Mouse (Mus musculus): ENCODE data around the gene Hipk1. TPM values are rescaled to one million over a fixed set of nuclear protein-coding genes. Genes with fewer than 3 reads are reported as not detected.

The Hipk1 gene
- polyA plus RNA-seq, 1 experiment from 2014 or later, result 16.4 TPM

DNA sequence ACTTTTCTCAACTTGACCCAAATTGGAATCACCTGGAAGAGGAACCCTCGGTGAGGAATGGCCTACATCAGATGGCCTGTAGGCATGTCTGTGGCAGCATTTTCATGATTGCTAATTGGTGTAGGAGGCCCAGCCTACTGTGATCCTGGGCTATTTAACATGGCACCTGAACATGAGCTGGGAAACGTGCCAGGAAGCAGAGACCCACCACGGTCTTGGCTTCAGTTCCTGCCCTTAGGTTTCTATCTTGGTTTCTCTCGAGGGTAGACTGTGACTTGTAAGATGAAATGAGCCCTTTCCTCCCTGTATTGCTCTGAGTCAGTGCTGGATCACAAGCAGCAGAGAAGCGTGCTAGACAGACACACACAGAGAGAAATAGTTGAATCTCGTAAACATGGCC is 86.7 kb downstream of the Hipk1 start:
- 60% methylated on average over 6 of the region's 6 CpGs for WGBS (ENCODE audit: insufficient replicate concordance)
- H3K4me2 ChIP-seq (ENCODE audit: low read depth, low read length), result no peak overlapping the region
- no peak overlapping the region for H3K27ac ChIP-seq (ENCODE audit: low read length)
- no peaks in the 10 kb centered on the region for H3K4me1 ChIP-seq (ENCODE audit: control insufficient read depth, low read depth, low read length)
- ATAC-seq (ENCODE audit: low read depth), result no peak
- no peak overlapping the region for H3K4me3 ChIP-seq (ENCODE audit: low read depth, low read length)
- no peaks in the 10 kb centered on the region for H3K9me3 ChIP-seq (replicated peaks; ENCODE audit: control insufficient read depth, low read length)
- H3K36me3 ChIP-seq (ENCODE audit: control insufficient read depth, insufficient read depth), result no peaks in the 10 kb centered on the region
- H3K9ac ChIP-seq (ENCODE audit: low read depth, low read length), result no peak overlapping the region
- no peaks in the 10 kb centered on the region for H3K27me3 ChIP-seq (ENCODE audit: control insufficient read depth, insufficient read depth, low read depth, low read length)

DNA sequence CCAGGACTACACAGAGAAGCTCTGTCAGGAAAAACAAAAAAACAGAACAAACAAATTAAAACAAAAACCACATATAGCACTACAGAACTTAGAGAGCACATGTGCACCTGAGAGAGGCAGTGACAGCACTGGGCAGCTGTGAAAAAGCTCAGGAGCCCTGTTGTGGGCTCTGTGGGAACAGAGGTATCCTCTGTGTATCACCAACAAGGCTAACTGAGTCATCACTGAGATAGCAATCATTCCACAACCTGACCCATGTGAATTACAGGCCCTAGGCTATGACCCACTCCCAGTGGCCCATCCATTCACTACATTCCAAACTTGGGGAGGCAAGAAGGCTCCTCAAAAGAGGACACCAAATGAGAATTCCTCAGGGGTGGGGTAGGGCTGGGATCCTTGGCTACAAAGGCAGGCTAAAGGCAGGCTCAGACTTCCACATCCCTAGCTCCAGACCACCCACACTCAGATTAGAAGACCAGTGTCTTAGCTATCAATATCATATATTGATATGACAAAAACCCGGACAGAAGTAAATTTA is 94.9 kb downstream of the Hipk1 start:
- no peaks in the 10 kb centered on the region for H3K9me3 ChIP-seq (replicated peaks; ENCODE audit: control insufficient read depth, low read length)
- no peaks in the 10 kb centered on the region for H3K27me3 ChIP-seq (ENCODE audit: control insufficient read depth, insufficient read depth, low read depth, low read length)
- H3K27ac ChIP-seq (ENCODE audit: low read length), result no peak overlapping the region
- ATAC-seq (ENCODE audit: low read depth), result no peak
- no peaks in the 10 kb centered on the region for H3K36me3 ChIP-seq (ENCODE audit: control insufficient read depth, insufficient read depth)
- 63% methylated on average over 1 of the region's 1 CpGs for whole genome bisulfite sequencing (ENCODE audit: insufficient replicate concordance)
- H3K4me3 ChIP-seq (ENCODE audit: low read depth, low read length), result no peak overlapping the region
- no peaks in the 10 kb centered on the region for H3K4me1 ChIP-seq (ENCODE audit: control insufficient read depth, low read depth, low read length)
- H3K4me2 ChIP-seq (ENCODE audit: low read depth, low read length), result no peak overlapping the region
- no peak overlapping the region for H3K9ac ChIP-seq (ENCODE audit: low read depth, low read length)

DNA sequence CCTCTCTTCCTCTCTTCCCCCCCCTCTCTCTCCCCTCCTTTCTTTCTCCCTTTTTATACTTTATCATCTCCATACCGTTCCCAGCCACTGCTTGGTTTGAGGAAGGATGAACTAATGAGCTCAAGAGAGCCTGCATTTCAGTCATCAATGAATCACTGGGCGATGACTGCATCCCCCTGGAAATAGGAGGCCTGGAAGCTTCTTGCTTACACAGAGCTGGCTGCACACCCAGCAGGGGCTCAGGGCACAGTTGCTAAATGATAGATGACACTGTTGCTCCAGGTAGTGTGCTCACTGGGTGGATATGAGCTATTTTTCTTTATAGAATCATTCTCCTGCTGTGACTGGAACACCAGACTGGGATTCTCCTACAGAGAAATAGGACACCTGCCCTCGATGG is 95.8 kb downstream of the Hipk1 start:
- Histone ChIP-seq H3K4me3 (ENCODE audit: low read depth, low read length) (no peak overlapping the region), H3K4me1 (ENCODE audit: control insufficient read depth, low read depth, low read length) (no peaks in the 10 kb centered on the region), H3K4me2 (ENCODE audit: low read depth, low read length) (no peak overlapping the region), H3K9ac (ENCODE audit: low read depth, low read length) (no peak overlapping the region), H3K9me3 (replicated peaks; ENCODE audit: control insufficient read depth, low read length) (no peaks in the 10 kb centered on the region), H3K27me3 (ENCODE audit: control insufficient read depth, insufficient read depth, low read depth, low read length) (no peaks in the 10 kb centered on the region), H3K36me3 (ENCODE audit: control insufficient read depth, insufficient read depth) (no peaks in the 10 kb centered on the region), H3K27ac (ENCODE audit: low read length) (no peak overlapping the region)
- 46% methylated on average over 3 of the region's 3 CpGs for WGBS (ENCODE audit: insufficient replicate concordance)
- ATAC-seq (ENCODE audit: low read depth), result no peak

DNA sequence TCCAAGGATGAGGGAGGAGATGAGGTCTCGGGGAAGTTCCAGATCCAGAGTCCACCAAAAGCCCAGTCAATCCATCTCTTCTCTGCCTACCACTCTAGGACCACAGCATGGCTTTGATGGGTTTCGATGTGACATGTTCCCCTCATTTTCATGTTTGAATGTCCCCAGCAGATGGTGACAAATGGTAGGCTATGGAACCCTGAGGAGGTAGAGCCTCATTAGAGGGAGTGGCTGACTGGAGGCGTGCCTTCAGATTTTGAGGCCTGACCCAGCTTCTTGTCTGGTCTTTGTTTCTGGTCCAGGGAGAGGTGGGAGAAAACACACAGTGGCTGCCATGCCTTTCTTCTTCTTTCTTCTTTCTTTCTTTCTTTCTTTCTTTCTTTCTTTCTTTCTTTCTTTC is 100.9 kb downstream of the Hipk1 start:
- no peaks in the 10 kb centered on the region for H3K4me1 ChIP-seq (ENCODE audit: control insufficient read depth, low read depth, low read length)
- no peaks in the 10 kb centered on the region for H3K27me3 ChIP-seq (ENCODE audit: control insufficient read depth, insufficient read depth, low read depth, low read length)
- H3K9me3 ChIP-seq (replicated peaks; ENCODE audit: control insufficient read depth, low read length), result no peaks in the 10 kb centered on the region
- no peak overlapping the region for H3K4me2 ChIP-seq (ENCODE audit: low read depth, low read length)
- 57% methylated on average over 3 of the region's 3 CpGs for WGBS (ENCODE audit: insufficient replicate concordance)
- H3K4me3 ChIP-seq (ENCODE audit: low read depth, low read length), result no peak overlapping the region
- no peak for ATAC-seq (ENCODE audit: low read depth)
- no peaks in the 10 kb centered on the region for H3K36me3 ChIP-seq (ENCODE audit: control insufficient read depth, insufficient read depth)
- no peak overlapping the region for H3K27ac ChIP-seq (ENCODE audit: low read length)
- no peak overlapping the region for H3K9ac ChIP-seq (ENCODE audit: low read depth, low read length)

Other genes starting within 250 kb of the Hipk1 start
- gene Syt6, start 216.3 kb downstream of the Hipk1 start, polyA plus RNA-seq (2015; fragmentation: Nextera tagmentation; extraction: Ambion mirVana), result 0.02 TPM in 1 of 2 replicates, not detected in the other
- 0.18 and 0.19 TPM in 2 replicates for gene Atg4a-ps, start 145.5 kb downstream of the Hipk1 start, polyA plus RNA-seq (2015; fragmentation: Nextera tagmentation; extraction: Ambion mirVana)
- 1.8 and 2.0 TPM in 2 replicates for gene Olfml3, start 53.6 kb downstream of the Hipk1 start, polyA plus RNA-seq (2015; fragmentation: Nextera tagmentation; extraction: Ambion mirVana)
- not detected in 2 replicates for gene Gm10964, start 52.2 kb downstream of the Hipk1 start, polyA plus RNA-seq (2015; fragmentation: Nextera tagmentation; extraction: Ambion mirVana)
- 24.1 and 28.5 TPM in 2 replicates for gene Dclre1b, start 17.9 kb upstream of the Hipk1 start, polyA plus RNA-seq (2015; fragmentation: Nextera tagmentation; extraction: Ambion mirVana)
- 15.2 and 15.9 TPM in 2 replicates for gene Ap4b1, start 18.0 kb upstream of the Hipk1 start, polyA plus RNA-seq (2015; fragmentation: Nextera tagmentation; extraction: Ambion mirVana)
- 0.70 and 1.1 TPM in 2 replicates for gene Gm43064, start 18.0 kb upstream of the Hipk1 start, polyA plus RNA-seq (2015; fragmentation: Nextera tagmentation; extraction: Ambion mirVana)
- gene Bcl2l15, start 41.0 kb upstream of the Hipk1 start, polyA plus RNA-seq (2015; fragmentation: Nextera tagmentation; extraction: Ambion mirVana), result 1.5 and 1.7 TPM in 2 replicates
- gene Ptpn22, start 68.2 kb upstream of the Hipk1 start, polyA plus RNA-seq (2015; fragmentation: Nextera tagmentation; extraction: Ambion mirVana), result 3.0 and 3.8 TPM in 2 replicates
- 3.1 and 3.2 TPM in 2 replicates for gene Rsbn1, start 122.6 kb upstream of the Hipk1 start, polyA plus RNA-seq (2015; fragmentation: Nextera tagmentation; extraction: Ambion mirVana)
- 3.4 and 4.0 TPM in 2 replicates for gene Phtf1, start 176.5 kb upstream of the Hipk1 start, polyA plus RNA-seq (2015; fragmentation: Nextera tagmentation; extraction: Ambion mirVana)